Mouse (Mus musculus) kidney, embryonic 15.5 days (tissue): ENCODE results near the gene Nf1. TPM values are rescaled to one million over a fixed set of nuclear protein-coding genes. Genes with fewer than 3 reads are reported as not detected.
A peak's percentile ranks its signal among the peaks of the same experiment; 100 is the strongest.

Experiments
- ATAC-seq: fragments of 200-750 bp; cut with Nextera tagmentation; replicated peaks from 2 replicates; pipeline ENCODE4 v1.8.0; 2017; ENCODE audit warnings: moderate TSS enrichment; ENCODE audit not compliant: low FRiP score
- H3K27ac ChIP-seq: fragments of 300-500 bp; sonication (generic); 2 replicates; pipeline ENCODE4 v1.5.1; 2015; ENCODE audit warnings: mild to moderate bottlenecking, inconsistent platforms
- H3K27me3 ChIP-seq: fragments of 300-500 bp; sonication (generic); 2 replicates; pipeline ENCODE4 v1.6.1; 2015; ENCODE audit warnings: inconsistent platforms
- H3K36me3 ChIP-seq: fragments of 300-500 bp; sonication (generic); 2 replicates; pipeline ENCODE4 v1.6.1; 2015; ENCODE audit warnings: inconsistent platforms
- H3K4me1 ChIP-seq: fragments of 300-500 bp; sonication (generic); 2 replicates; pipeline ENCODE4 v1.6.1; 2015; ENCODE audit warnings: inconsistent platforms
- H3K4me2 ChIP-seq: fragments of 300-500 bp; sonication (generic); 2 replicates; pipeline ENCODE4 v1.6.1; 2015; ENCODE audit warnings: moderate library complexity, mild to moderate bottlenecking, inconsistent platforms
- H3K4me3 ChIP-seq: fragments of 300-500 bp; sonication (generic); replicated peaks from 2 replicates; pipeline ENCODE4 v1.5.1; 2015; ENCODE audit warnings: mild to moderate bottlenecking, inconsistent platforms
- H3K9ac ChIP-seq: fragments of 300-500 bp; sonication (generic); 2 replicates; pipeline ENCODE4 v1.6.1; 2015; ENCODE audit warnings: mild to moderate bottlenecking, inconsistent platforms
- H3K9me3 ChIP-seq: fragments of 300-500 bp; sonication (generic); replicated peaks from 2 replicates; pipeline ENCODE4 v1.6.1; 2016; ENCODE audit warnings: inconsistent platforms
- whole genome bisulfite sequencing: fragments of 180-500 bp; shearing (Covaris S2); methylation state at CpG from one replicate; pipeline ENCODE4 v1.1.7; 2015; ENCODE audit warnings: mixed read lengths; 5-methylcytosine and 5-hydroxymethylcytosine counted together
- polyA plus RNA-seq: library from polyadenylated mRNA; unstranded; fragments of >200 nt; fragmentation: Nextera tagmentation; extraction: Ambion mirVana; gene quantifications from 2 replicates; pipeline ENCODE4 v1.2.1, GENCODE M21; 2015

The Nf1 gene
- polyA plus RNA-seq, 1 experiment from 2014 or later = 9.0 TPM

DNA sequence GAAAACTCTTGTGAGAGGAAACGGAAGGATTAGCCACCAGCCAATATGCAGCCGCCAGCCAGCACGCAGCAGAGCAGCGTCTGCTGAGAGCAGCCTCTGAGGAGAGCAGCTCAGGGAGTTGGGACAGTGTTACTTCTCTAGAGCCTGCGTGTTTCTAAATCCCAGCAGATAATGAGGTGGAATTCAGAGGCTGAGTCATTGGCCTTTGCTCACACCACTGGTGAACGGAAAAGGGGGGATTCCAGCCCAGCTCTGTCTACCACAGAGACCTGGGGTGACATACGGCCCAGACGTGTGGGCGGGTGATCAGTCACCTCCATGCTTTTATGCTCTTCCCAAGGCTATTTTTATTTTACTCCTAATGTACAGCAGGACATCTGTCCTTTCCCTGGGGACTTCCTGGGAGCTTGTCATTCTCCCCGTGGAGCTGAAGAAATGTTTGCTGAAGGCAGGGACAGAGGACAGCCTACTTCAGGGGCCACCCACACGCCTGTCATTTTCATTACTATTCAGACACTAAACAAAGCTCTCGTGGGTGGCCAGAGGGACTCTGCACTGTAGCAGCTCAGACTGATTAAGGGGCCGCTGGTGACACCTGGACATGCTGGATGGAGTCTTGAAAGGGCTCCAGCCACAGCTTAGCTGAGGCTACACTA is 271.6 kb downstream of the Nf1 start:
- H3K4me1 ChIP-seq = peaks cover 11% of the 10 kb centered on the region
- ATAC-seq = no peak
- 0 out of 2 replicates have a peak overlapping the region, but pooled peaks have one; percentile 4 for H3K9ac ChIP-seq
- no peak overlapping the region for H3K4me3 ChIP-seq
- H3K27me3 ChIP-seq = no peaks in the 10 kb centered on the region
- H3K36me3 ChIP-seq = no peaks in the 10 kb centered on the region
- H3K9me3 ChIP-seq = no peaks in the 10 kb centered on the region
- no peak overlapping the region for H3K4me2 ChIP-seq
- WGBS = 17% methylated on average over 13 of the region's 13 CpGs
- H3K27ac ChIP-seq = no peak overlapping the region

DNA sequence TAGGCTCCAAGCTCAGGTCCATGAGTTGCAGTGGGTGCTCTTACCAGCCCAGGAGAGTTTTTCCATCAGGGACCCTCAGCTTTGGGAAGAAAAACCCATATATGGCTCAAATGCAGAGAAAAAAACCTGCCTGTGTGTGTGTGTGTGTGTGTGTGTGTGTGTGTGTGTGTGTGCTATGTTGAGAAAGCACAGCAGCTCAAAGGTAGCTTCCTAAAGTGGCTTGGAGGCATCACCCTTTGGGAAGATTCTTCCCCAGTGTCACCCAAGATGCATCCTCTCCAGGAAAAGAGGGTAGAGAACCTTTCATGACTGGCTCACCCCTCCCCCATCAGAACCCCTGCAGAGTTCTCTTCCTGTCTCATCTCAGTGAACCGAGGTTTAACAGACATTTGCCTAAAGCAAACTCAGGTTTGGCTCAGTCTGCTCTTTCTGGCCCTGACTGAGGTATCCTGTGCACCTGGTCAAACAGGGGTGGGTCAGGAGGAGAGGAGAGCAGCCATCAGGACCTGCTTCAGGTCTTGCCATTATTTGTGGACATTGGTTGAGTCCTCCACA is 272.6 kb downstream of the Nf1 start:
- peaks cover 11% of the 10 kb centered on the region for H3K4me1 ChIP-seq
- no peak overlapping the region for H3K4me2 ChIP-seq
- H3K27ac ChIP-seq = no peak overlapping the region
- no peak overlapping the region for H3K9ac ChIP-seq
- WGBS = 10% methylated on average over 1 of the region's 1 CpGs
- no peaks in the 10 kb centered on the region for H3K9me3 ChIP-seq
- H3K27me3 ChIP-seq = no peaks in the 10 kb centered on the region
- no peak overlapping the region for H3K4me3 ChIP-seq
- H3K36me3 ChIP-seq = no peaks in the 10 kb centered on the region
- no peak for ATAC-seq

DNA sequence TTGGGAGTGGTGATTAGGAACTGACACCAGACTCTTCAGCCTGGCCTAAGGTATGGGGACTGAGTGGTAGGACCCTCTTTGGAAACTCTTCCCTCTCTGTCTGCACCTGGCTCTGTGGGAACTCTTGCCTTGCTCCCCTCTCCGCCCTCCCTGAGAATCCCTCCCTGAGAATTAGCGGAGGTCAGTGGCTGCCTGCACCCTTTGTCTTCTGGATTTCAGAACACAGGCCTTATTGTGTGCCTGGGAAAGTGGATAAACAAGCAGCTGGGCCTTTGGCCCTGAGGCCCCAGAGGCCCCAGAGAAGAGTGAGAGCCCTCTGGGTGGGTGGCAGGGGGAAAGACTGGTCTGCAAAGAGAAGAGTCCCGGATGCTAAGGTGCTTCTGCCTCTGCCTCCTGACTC is 273.6 kb downstream of the Nf1 start:
- Histone ChIP-seq H3K9ac (no peak overlapping the region), H3K4me1 (peaks cover 11% of the 10 kb centered on the region), H3K4me2 (no peak overlapping the region), H3K9me3 (no peaks in the 10 kb centered on the region), H3K27ac (no peak overlapping the region), H3K36me3 (no peaks in the 10 kb centered on the region), H3K27me3 (no peaks in the 10 kb centered on the region), H3K4me3 (no peak overlapping the region)
- 41% methylated on average over 3 of the region's 3 CpGs for WGBS
- no peak for ATAC-seq

DNA sequence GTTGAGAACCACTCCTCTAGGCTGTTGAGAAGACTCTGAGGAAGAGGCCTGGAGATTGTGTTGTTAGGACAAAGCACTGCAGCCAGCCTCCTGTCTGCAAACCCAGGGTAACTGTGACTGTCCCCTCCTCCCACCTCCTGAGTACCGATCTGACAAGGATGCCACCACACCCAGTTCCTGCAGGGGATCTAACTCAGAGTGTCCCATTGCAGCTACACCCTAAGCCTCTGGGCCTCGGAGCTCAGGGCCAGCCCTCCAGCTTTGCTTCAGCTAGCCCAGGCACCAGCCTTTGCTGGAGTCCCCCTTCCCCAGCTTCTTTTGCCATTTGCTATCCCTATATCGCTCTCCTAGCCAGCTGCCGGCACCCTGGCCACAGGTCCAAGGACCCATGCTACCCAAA is 274.2 kb downstream of the Nf1 start:
- Histone ChIP-seq H3K36me3 (no peaks in the 10 kb centered on the region), H3K4me3 (no peak overlapping the region), H3K4me1 (peaks cover 11% of the 10 kb centered on the region), H3K4me2 (no peak overlapping the region), H3K27me3 (no peaks in the 10 kb centered on the region), H3K9ac (no peak overlapping the region), H3K27ac (no peak overlapping the region), H3K9me3 (no peaks in the 10 kb centered on the region)
- 54% methylated on average over 4 of the region's 4 CpGs for WGBS
- no peak for ATAC-seq

DNA sequence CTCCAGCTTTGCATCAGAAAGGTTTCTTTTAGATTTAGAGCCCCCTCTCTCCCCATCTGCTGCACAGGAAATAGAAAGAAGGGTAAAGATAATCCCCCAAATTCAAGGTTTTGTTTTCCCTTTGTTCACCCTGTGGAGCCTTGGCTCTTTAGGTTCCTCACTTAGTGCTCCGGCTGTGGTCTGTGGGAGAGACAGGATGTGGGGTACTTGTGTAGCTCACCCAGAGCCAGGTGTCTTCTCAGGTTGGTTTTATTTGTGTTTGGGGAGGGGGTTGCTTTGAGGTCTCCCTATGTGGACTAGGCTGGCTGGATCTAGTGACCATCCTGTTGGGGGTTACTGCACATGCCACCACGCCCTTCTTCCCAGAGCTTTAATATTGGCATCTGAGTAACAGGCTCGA is 275.4 kb downstream of the Nf1 start:
- Histone ChIP-seq H3K27ac (no peak overlapping the region), H3K9me3 (no peaks in the 10 kb centered on the region), H3K4me1 (peaks cover 11% of the 10 kb centered on the region), H3K4me3 (no peak overlapping the region), H3K36me3 (no peaks in the 10 kb centered on the region), H3K4me2 (no peak overlapping the region), H3K27me3 (no peaks in the 10 kb centered on the region), H3K9ac (no peak overlapping the region)
- WGBS = 81% methylated on average over 3 of the region's 3 CpGs
- ATAC-seq = no peak

DNA sequence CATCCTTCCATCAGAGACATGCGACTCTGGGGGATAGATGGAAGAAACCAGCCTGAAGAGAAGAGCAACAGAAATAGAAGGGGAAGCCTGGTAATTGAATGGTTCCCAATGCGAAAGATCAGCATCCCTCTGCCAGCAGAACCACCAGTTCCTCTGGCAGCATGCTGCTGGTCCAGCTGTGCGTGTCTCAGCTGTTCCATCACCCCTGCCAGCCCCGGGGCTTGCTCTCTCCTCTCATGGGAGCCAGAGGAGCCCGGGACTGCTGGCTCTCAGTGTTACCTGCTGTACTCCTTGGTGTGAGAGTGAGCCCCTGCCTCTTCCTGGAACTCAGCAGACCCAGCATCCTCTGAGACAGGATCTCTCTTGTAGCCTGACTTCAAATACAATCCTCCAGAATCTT is 276.4 kb downstream of the Nf1 start:
- H3K9me3 ChIP-seq = no peaks in the 10 kb centered on the region
- H3K36me3 ChIP-seq = no peaks in the 10 kb centered on the region
- no peak overlapping the region for H3K4me2 ChIP-seq
- H3K4me3 ChIP-seq = no peak overlapping the region
- WGBS = 64% methylated on average over 5 of the region's 5 CpGs
- H3K27ac ChIP-seq = no peak overlapping the region
- peaks cover 8% of the 10 kb centered on the region for H3K4me1 ChIP-seq
- H3K9ac ChIP-seq = no peak overlapping the region
- ATAC-seq = no peak
- no peaks in the 10 kb centered on the region for H3K27me3 ChIP-seq

DNA sequence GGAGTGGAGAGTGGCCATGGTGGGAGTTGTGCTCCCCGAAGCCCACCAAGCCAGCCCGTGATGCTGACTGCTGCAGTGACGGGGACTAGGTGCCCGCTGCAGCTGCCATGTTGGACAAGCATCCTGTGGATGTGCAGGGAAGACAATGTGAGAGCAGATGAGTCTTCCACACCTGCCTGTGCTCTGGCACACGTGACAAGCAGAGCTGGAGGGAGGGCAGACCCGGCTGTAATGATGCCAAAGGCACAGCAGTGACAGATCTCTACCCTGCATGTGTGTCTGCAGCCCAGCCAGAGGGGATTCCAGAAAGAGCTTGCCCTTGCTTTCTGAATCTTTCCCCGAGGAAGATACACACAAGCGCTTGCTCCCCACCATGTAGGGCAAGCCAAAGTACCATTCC is 278.5 kb downstream of the Nf1 start:
- Histone ChIP-seq H3K27ac (no peak overlapping the region), H3K36me3 (no peaks in the 10 kb centered on the region), H3K9ac (no peak overlapping the region), H3K4me1 (no peaks in the 10 kb centered on the region), H3K27me3 (no peaks in the 10 kb centered on the region), H3K9me3 (no peaks in the 10 kb centered on the region), H3K4me2 (no peak overlapping the region), H3K4me3 (no peak overlapping the region)
- 86% methylated on average over 8 of the region's 8 CpGs for WGBS
- ATAC-seq = no peak

DNA sequence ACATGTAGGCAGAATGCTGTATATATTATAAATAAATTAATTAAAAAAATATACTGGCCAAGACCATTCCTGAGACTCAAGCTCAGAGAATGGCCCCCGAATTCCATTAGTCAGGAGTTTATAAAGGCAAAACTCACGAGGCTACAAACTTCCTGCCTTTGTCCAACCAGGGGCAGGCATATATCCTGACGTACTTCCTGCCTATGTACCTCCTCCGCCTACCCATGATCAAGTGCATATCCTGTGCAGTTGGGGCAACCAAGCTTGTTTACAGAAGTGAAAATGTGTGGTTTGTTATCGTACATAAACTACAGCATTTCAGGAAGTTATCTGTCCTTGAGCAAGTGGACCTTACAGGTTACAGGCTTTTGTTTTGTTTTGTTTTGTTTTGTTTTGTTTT is 283.5 kb downstream of the Nf1 start:
- no peak overlapping the region for H3K27ac ChIP-seq
- WGBS = 80% methylated on average over 5 of the region's 5 CpGs

DNA sequence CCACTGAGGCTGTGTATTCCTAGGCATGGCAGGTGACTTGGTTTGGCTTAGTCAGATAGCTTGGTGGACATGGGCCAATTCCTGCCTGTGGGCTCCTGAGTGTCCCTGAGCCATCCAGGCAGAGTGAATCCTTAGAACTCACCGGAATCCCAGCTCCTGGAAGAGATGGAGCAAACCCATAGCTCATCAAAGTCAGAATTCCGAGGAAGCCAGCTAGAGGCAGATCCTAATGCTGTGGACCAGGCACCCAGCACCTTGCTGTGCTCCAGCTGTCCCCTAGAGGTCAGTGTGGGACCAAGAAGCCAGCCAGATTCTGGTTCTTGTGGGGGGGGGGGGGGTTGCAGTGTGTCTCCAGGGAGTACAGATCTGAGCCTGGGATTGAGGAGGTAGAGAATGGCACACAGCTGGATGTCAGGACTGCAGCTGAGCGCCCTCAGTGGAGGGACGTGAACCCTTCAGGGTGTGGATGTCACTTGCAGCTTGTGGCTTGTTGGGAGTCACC is 285.4 kb downstream of the Nf1 start:
- Histone ChIP-seq H3K9me3 (no peaks in the 10 kb centered on the region), H3K4me2 (no peak overlapping the region), H3K27me3 (no peaks in the 10 kb centered on the region), H3K4me3 (no peak overlapping the region), H3K4me1 (peaks cover 9% of the 10 kb centered on the region), H3K9ac (no peak overlapping the region), H3K27ac (no peak overlapping the region), H3K36me3 (no peaks in the 10 kb centered on the region)
- 16% methylated on average over 4 of the region's 4 CpGs for WGBS
- ATAC-seq = no peak

More for the DNA sequence above, 283.5 kb downstream of the Nf1 start:
- no peak overlapping the region for H3K4me3 ChIP-seq
- H3K9me3 ChIP-seq = no peaks in the 10 kb centered on the region
- no peaks in the 10 kb centered on the region for H3K36me3 ChIP-seq
- no peaks in the 10 kb centered on the region for H3K4me1 ChIP-seq
- no peak for ATAC-seq
- H3K27me3 ChIP-seq = no peaks in the 10 kb centered on the region
- H3K4me2 ChIP-seq = no peak overlapping the region
- H3K9ac ChIP-seq = no peak overlapping the region

DNA sequence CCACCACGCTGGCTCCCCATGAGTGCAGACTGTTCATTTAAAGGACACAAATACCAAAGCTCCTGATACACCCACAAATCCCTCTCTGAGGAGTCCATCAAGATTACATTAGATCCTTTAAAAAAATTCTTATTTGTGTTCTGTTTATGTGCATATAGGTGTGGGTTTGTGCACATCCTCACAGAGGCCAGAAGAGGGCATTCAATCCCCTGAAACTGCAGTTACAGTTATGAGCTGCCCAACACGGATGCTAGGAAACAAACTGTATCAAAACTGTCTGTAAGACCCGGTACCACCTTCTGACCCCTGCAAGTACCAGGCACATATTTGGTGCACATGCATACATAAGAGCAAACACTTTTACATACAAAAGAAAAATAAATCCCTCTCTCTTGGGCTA is 289.2 kb downstream of the Nf1 start:
- Histone ChIP-seq H3K9me3 (no peaks in the 10 kb centered on the region), H3K4me3 (no peak overlapping the region), H3K4me1 (peaks cover 20% of the 10 kb centered on the region), H3K36me3 (no peaks in the 10 kb centered on the region), H3K9ac (no peak overlapping the region), H3K27ac (peak overlapping the region; percentile 92; the same call in 1 of the 2 replicates), H3K27me3 (no peaks in the 10 kb centered on the region), H3K4me2 (no peak overlapping the region)
- ATAC-seq = no peak
- WGBS = 80% methylated on average over 3 of the region's 3 CpGs

DNA sequence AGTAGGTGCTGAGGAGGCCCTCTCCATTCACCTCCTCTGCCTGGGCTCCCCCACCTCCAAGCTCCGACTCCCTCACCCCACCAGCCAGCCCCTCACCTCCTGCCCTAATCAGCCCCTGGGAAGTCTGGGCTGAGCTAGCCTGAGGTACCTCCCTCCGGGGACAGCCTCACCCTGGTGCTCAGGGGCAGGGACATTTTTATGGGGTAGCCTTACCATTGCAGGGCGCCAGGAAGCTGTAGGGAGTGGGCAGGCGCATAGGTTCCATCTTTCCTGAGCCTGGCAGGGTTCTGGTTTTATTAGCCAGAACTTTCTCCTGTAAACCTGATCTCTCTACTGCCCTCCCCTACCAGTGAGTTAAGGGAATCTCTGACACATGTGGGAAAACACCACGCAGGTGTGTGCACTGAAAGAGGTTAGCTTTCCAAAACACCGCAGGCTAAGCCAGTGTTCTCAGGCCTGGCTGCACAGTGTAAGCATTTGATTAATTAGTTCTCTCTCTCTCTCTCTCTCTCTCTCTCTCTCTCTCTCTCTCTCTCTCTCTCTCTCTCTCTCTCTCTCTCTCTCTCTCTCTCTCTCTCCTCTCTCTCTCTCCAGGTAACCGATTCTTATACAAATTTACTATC is 290.4 kb downstream of the Nf1 start:
- 48% methylated on average over 7 of the region's 7 CpGs for WGBS
- ATAC-seq = peak; percentile 69
- Histone ChIP-seq H3K4me3 (no peak overlapping the region), H3K4me2 (no peak overlapping the region), H3K27me3 (no peaks in the 10 kb centered on the region), H3K9me3 (no peaks in the 10 kb centered on the region), H3K27ac (peak overlapping the region; percentile 92), H3K4me1 (peaks cover 20% of the 10 kb centered on the region), H3K9ac (no peak overlapping the region), H3K36me3 (no peaks in the 10 kb centered on the region)

DNA sequence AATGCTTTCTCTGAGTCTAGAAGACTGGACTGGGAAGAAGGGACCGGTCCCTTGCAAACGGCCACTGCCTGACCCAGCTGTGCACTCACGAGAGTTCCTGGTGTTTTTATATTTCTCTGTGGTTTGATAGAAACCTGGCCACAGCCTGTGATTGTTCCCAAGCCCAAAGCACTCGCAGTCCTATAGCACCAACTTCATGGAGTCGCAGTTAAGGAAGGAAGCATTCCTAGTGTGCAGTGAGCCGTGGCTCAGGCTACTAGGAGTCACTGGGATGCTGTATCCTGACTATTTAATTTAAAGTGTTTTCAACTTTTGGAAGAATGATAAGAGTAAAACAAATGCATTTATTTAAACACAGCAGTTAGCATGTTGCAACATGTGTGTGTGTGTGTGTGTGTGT is 291.0 kb downstream of the Nf1 start:
- Histone ChIP-seq H3K4me1 (peaks cover 20% of the 10 kb centered on the region), H3K9me3 (no peaks in the 10 kb centered on the region), H3K4me2 (no peak overlapping the region), H3K27me3 (no peaks in the 10 kb centered on the region), H3K4me3 (no peak overlapping the region), H3K27ac (peak overlapping the region; percentile 92), H3K9ac (no peak overlapping the region), H3K36me3 (no peaks in the 10 kb centered on the region)
- peak; percentile 75 for ATAC-seq
- 26% methylated on average over 6 of the region's 6 CpGs for WGBS
